Mouse (Mus musculus) c-Kit-positive CD71-positive TER-119-positive erythroid progenitor cells, embryonic 14.5 days (primary cell): ENCODE measurements around the gene Vmn2r22.
"Not testable (repeated sequence)": the region's sequence is repeated elsewhere in the genome, so short reads cannot be mapped to it uniquely, and the experiment has no call there.

Experiments used
- DNase-seq: peaks from one replicate; pipeline ENCODE4 v3.0.0-alpha.2; 2013; ENCODE audit warnings: low spot score

Vmn2r22 gene

GRCm38 (mm10) chr6:123650625-123651024 is at the start of gene Vmn2r22:
Vmn2r22 (minus strand) TSS chr6:123650725.
- not testable (repeated sequence) for DNase-seq

GRCm38 (mm10) chr6:123697213-123697612 is 46.7 kb upstream of the Vmn2r22 start:
- no peak for DNase-seq

- not testable (repeated sequence) for DNase-seq
Observed at GRCm38 (mm10) chr6:123696639-123697038, 46.1 kb upstream of the Vmn2r22 start.

- peak; percentile 26 for DNase-seq
Observed at GRCm38 (mm10) chr6:123657040-123657439, 6.5 kb upstream of the Vmn2r22 start.

GRCm38 (mm10) chr6:123639394-123639793 is 11.1 kb downstream of the Vmn2r22 start:
- DNase-seq, result not testable (repeated sequence)

- DNase-seq, result not testable (repeated sequence)
Observed at GRCm38 (mm10) chr6:123623784-123624183, 26.7 kb downstream of the Vmn2r22 start.

GRCm38 (mm10) chr6:123588368-123588767 is 62.2 kb downstream of the Vmn2r22 start:
- not testable (repeated sequence) for DNase-seq

GRCm38 (mm10) chr6:123587796-123588328 is 62.7 kb downstream of the Vmn2r22 start:
- DNase-seq, result not testable (repeated sequence)

GRCm38 (mm10) chr6:123583988-123584387 is 66.5 kb downstream of the Vmn2r22 start:
- not testable (repeated sequence) for DNase-seq

- DNase-seq, result not testable (repeated sequence)
Observed at GRCm38 (mm10) chr6:123574698-123575097, 75.8 kb downstream of the Vmn2r22 start.
